Mouse (Mus musculus) layer of hippocampus, postnatal 36 days (tissue): ENCODE measurements around the gene Naa10. TPM values are rescaled to one million over a fixed set of nuclear protein-coding genes. Genes with fewer than 3 reads are reported as not detected.

Experiments used
- total RNA-seq, 2 experiments: library from RNA; stranded (reverse); gene quantifications; 2 replicates each; pipeline ENCODE4 v1.2.3; 2021

Gene Naa10
- total RNA-seq, 2 experiments from 2014 or later = 65.5 to 70.5 TPM

Other genes with a start within 250 kb of the Naa10 start
- 100 to 1,000 TPM in 1 of 2 experiments, 10 to 100 TPM in 1; 92.0 to 100 TPM for gene Slc6a8, start 248.8 kb downstream of the Naa10 start, total RNA-seq
- 10 to 100 TPM; 83.2 to 85.3 TPM for gene Bcap31, start 205.8 kb downstream of the Naa10 start, total RNA-seq
- 10 to 100 TPM; 11.7 to 12.1 TPM for gene Abcd1, start 205.3 kb downstream of the Naa10 start, total RNA-seq
- gene Plxnb3, start 164.9 kb downstream of the Naa10 start, total RNA-seq = 10 to 100 TPM; 12.0 to 15.5 TPM
- gene Srpk3, start 147.5 kb downstream of the Naa10 start, total RNA-seq = 1 to 10 TPM; 5.1 to 5.8 TPM
- 100 to 1,000 TPM; 194 to 202 TPM for gene Idh3g, start 135.0 kb downstream of the Naa10 start, total RNA-seq
- 10 to 100 TPM; 83.9 to 88.9 TPM for gene Ssr4, start 134.9 kb downstream of the Naa10 start, total RNA-seq
- 100 to 1,000 TPM in 1 of 2 experiments, 10 to 100 TPM in 1; 98.3 to 101 TPM for gene Pdzd4, start 97.0 kb downstream of the Naa10 start, total RNA-seq
- gene Avpr2, start 29.8 kb downstream of the Naa10 start, total RNA-seq = not detected
- 100 to 1,000 TPM; 134 TPM for gene L1cam, start 25.8 kb downstream of the Naa10 start, total RNA-seq
- gene Arhgap4, start 74 bp downstream of the Naa10 start, total RNA-seq = 1 to 10 TPM; 5.4 to 6.4 TPM
- 1 to 10 TPM; 3.0 to 4.2 TPM for gene Renbp, start 8.9 kb upstream of the Naa10 start, total RNA-seq
- gene Hcfc1, start 44.4 kb upstream of the Naa10 start, total RNA-seq = 10 to 100 TPM; 71.5 to 78.1 TPM
- gene Irak1, start 102.0 kb upstream of the Naa10 start, total RNA-seq = 10 to 100 TPM; 48.3 to 59.9 TPM
- 1 to 10 TPM; 1.1 TPM for gene Opn1mw, start 205.5 kb upstream of the Naa10 start, total RNA-seq
- gene Mecp2, start 213.4 kb upstream of the Naa10 start, total RNA-seq = 10 to 100 TPM; 88.1 to 92.4 TPM
- gene Tex28, start 245.9 kb upstream of the Naa10 start, total RNA-seq = not detected